Mouse (Mus musculus): ENCODE data around the gene Pdia5. TPM values are rescaled to one million over a fixed set of nuclear protein-coding genes. Genes with fewer than 3 reads are reported as not detected.

Gene Pdia5
- total RNA-seq, 2 experiments from 2014 or later: 1.6 TPM; not detected in 1

- no peak for ATAC-seq (replicated peaks; ENCODE audit: low FRiP score, poor library complexity, severe bottlenecking)
These were observed 5.0 kb downstream of the Pdia5 start for GRCm38 (mm10) chr16:35485711-35486110.

- no peak for ATAC-seq (replicated peaks; ENCODE audit: low FRiP score, poor library complexity, severe bottlenecking)
These were observed 6.0 kb downstream of the Pdia5 start for GRCm38 (mm10) chr16:35484526-35485233.

GRCm38 (mm10) chr16:35484105-35484504, 6.6 kb downstream of the Pdia5 start:
- no peak for ATAC-seq (replicated peaks; ENCODE audit: low FRiP score, poor library complexity, severe bottlenecking)

GRCm38 (mm10) chr16:35479301-35479700, 11.4 kb downstream of the Pdia5 start:
- no peak for ATAC-seq (replicated peaks; ENCODE audit: low FRiP score, poor library complexity, severe bottlenecking)

- no peak for ATAC-seq (replicated peaks; ENCODE audit: low FRiP score, poor library complexity, severe bottlenecking)
These were observed 13.4 kb downstream of the Pdia5 start for GRCm38 (mm10) chr16:35477273-35477672.

- no peak for ATAC-seq (replicated peaks; ENCODE audit: low FRiP score, poor library complexity, severe bottlenecking)
These were observed 18.0 kb downstream of the Pdia5 start for GRCm38 (mm10) chr16:35472569-35473275.

- no peak for ATAC-seq (replicated peaks; ENCODE audit: low FRiP score, poor library complexity, severe bottlenecking)
These were observed 18.7 kb downstream of the Pdia5 start for GRCm38 (mm10) chr16:35471841-35472568.

- ATAC-seq (replicated peaks; ENCODE audit: low FRiP score, poor library complexity, severe bottlenecking): no peak
These were observed 19.7 kb downstream of the Pdia5 start for GRCm38 (mm10) chr16:35470983-35471382.

- ATAC-seq (replicated peaks; ENCODE audit: low FRiP score, poor library complexity, severe bottlenecking): no peak
These were observed 20.6 kb downstream of the Pdia5 start for GRCm38 (mm10) chr16:35470096-35470495.

- no peak for ATAC-seq (replicated peaks; ENCODE audit: low FRiP score, poor library complexity, severe bottlenecking)
These were observed 21.7 kb downstream of the Pdia5 start for GRCm38 (mm10) chr16:35469016-35469415.

- ATAC-seq (replicated peaks; ENCODE audit: low FRiP score, poor library complexity, severe bottlenecking): no peak
These were observed 23.6 kb downstream of the Pdia5 start for GRCm38 (mm10) chr16:35467044-35467443.

GRCm38 (mm10) chr16:35465808-35466351, 24.8 kb downstream of the Pdia5 start:
- no peak for ATAC-seq (replicated peaks; ENCODE audit: low FRiP score, poor library complexity, severe bottlenecking)

GRCm38 (mm10) chr16:35464686-35465308, 25.9 kb downstream of the Pdia5 start:
- no peak for ATAC-seq (replicated peaks; ENCODE audit: low FRiP score, poor library complexity, severe bottlenecking)

GRCm38 (mm10) chr16:35463708-35464107, 27.0 kb downstream of the Pdia5 start:
- no peak for ATAC-seq (replicated peaks; ENCODE audit: low FRiP score, poor library complexity, severe bottlenecking)

- no peak for ATAC-seq (replicated peaks; ENCODE audit: low FRiP score, poor library complexity, severe bottlenecking)
These were observed 27.7 kb downstream of the Pdia5 start for GRCm38 (mm10) chr16:35462955-35463354.

- ATAC-seq (replicated peaks; ENCODE audit: low FRiP score, poor library complexity, severe bottlenecking): no peak
These were observed 31.1 kb downstream of the Pdia5 start for GRCm38 (mm10) chr16:35459584-35459983.

- no peak for ATAC-seq (replicated peaks; ENCODE audit: low FRiP score, poor library complexity, severe bottlenecking)
These were observed 32.4 kb downstream of the Pdia5 start for GRCm38 (mm10) chr16:35458297-35458696.

- no peak for ATAC-seq (replicated peaks; ENCODE audit: low FRiP score, poor library complexity, severe bottlenecking)
These were observed 33.2 kb downstream of the Pdia5 start for GRCm38 (mm10) chr16:35457488-35457887.

GRCm38 (mm10) chr16:35457011-35457419, 33.7 kb downstream of the Pdia5 start:
- ATAC-seq (replicated peaks; ENCODE audit: low FRiP score, poor library complexity, severe bottlenecking): no peak

GRCm38 (mm10) chr16:35456305-35456704, 34.4 kb downstream of the Pdia5 start:
- no peak for ATAC-seq (replicated peaks; ENCODE audit: low FRiP score, poor library complexity, severe bottlenecking)
